Mouse (Mus musculus) lung, postnatal 0 days (tissue): ENCODE data around the gene Asic3. TPM values are rescaled to one million over a fixed set of nuclear protein-coding genes. Genes with fewer than 3 reads are reported as not detected.
A peak's percentile ranks its signal among the peaks of the same experiment; 100 is the strongest.

ENCODE experiments used
- ATAC-seq: fragments of 200-750 bp; cut with Nextera tagmentation; 2 replicates; pipeline ENCODE4 v1.8.0; 2017; ENCODE audit warnings: moderate library complexity
- DNase-seq: peaks from one replicate; pipeline ENCODE4 v3.0.0-alpha.2; 2016; ENCODE audit warnings: low spot score
- H3K27ac ChIP-seq: fragments of 300-500 bp; sonication (generic); 2 replicates; pipeline ENCODE4 v1.5.1; 2014; ENCODE audit warnings: antibody characterized with exemption, mild to moderate bottlenecking, low read length, mixed read lengths
- H3K27me3 ChIP-seq: fragments of 300-500 bp; sonication (generic); replicated peaks from 2 replicates; pipeline ENCODE4 v1.6.1; 2014; ENCODE audit warnings: low read length, mixed read lengths; ENCODE audit not compliant: insufficient read depth
- H3K36me3 ChIP-seq: fragments of 300-500 bp; sonication (generic); 2 replicates; pipeline ENCODE4 v1.6.1; 2014; ENCODE audit warnings: low read length, mixed read lengths; ENCODE audit not compliant: insufficient read depth
- H3K4me1 ChIP-seq: fragments of 300-500 bp; sonication (generic); 2 replicates; pipeline ENCODE4 v1.6.1; 2014; ENCODE audit warnings: antibody characterized with exemption, low read depth, low read length, mixed read lengths; ENCODE audit not compliant: insufficient read depth
- H3K4me2 ChIP-seq: fragments of 300-500 bp; sonication (generic); replicated peaks from 2 replicates; pipeline ENCODE4 v1.6.1; 2014; ENCODE audit warnings: low read depth, mild to moderate bottlenecking, low read length, moderate library complexity, mixed read lengths
- H3K4me3 ChIP-seq: fragments of 300-500 bp; sonication (generic); 2 replicates; pipeline ENCODE4 v1.5.1; 2014; ENCODE audit warnings: low read depth, low read length
- H3K9ac ChIP-seq: fragments of 300-500 bp; sonication (generic); replicated peaks from 2 replicates; pipeline ENCODE4 v1.6.1; 2014; ENCODE audit warnings: low read depth, mild to moderate bottlenecking
- H3K9me3 ChIP-seq: fragments of 300-500 bp; sonication (generic); 2 replicates; pipeline ENCODE4 v1.6.1; 2016; ENCODE audit warnings: low read length, mixed read lengths
- CTCF ChIP-seq: IDR thresholded peaks from 2 replicates; pipeline ENCODE4 v1.5.1; 2016; ENCODE audit warnings: antibody characterized with exemption, mild to moderate bottlenecking
- EP300 ChIP-seq: IDR thresholded peaks from 2 replicates; pipeline ENCODE4 v1.6.1; 2016; ENCODE audit warnings: antibody characterized with exemption, mild to moderate bottlenecking, control low read depth
- whole genome bisulfite sequencing: fragments of 180-500 bp; shearing (Covaris S2); extraction: QIAGEN DNeasy Blood & Tissue Kit; methylation state at CpG from one replicate; pipeline ENCODE4 v1.1.7; 2014; 5-methylcytosine and 5-hydroxymethylcytosine counted together
- polyA plus RNA-seq: library from polyadenylated mRNA; unstranded; fragments of >200 nt; fragmentation: Nextera tagmentation; extraction: Ambion mirVana; gene quantifications from 2 replicates; pipeline ENCODE4 v1.2.1, GENCODE M21; 2015

Gene Asic3
- polyA plus RNA-seq, 1 experiment from 2014 or later = 0.07 TPM

DNA sequence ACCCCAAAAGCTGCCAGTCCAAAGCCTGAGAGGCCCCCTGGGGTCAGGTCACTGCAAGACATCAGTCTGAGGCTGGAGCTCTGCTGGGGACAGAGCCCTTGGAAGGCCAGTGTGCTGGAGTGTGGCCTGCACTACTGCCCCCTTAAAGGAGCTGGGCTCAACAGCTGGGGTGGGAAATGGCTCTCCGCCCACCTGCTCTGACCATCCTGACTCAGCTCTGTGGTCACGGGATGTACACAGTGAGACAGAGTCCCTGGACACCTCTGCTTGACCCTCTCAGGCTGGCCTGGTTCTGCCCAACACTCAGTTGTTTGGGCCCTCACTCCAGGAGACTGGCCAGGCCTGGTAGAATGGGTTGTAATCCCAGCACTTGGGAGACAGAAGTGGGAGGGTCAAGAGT, 3.7 kb upstream of the Asic3 start:
- ATAC-seq (no peak), DNase-seq (no peak)
- peaks cover 5% of the 10 kb centered on the region; the same call in 1 of the 2 replicates for H3K36me3 ChIP-seq
- TF ChIP-seq CTCF (no peak), EP300 (no peak)
- no peak overlapping the region for H3K9ac ChIP-seq
- WGBS = 73% methylated on average over 2 of the region's 2 CpGs
- H3K27me3 ChIP-seq = no peaks in the 10 kb centered on the region
- H3K9me3 ChIP-seq = no peaks in the 10 kb centered on the region
- H3K4me3 ChIP-seq = no peak overlapping the region
- no peaks in the 10 kb centered on the region for H3K4me1 ChIP-seq
- H3K4me2 ChIP-seq = no peak overlapping the region
- H3K27ac ChIP-seq = no peak overlapping the region

DNA sequence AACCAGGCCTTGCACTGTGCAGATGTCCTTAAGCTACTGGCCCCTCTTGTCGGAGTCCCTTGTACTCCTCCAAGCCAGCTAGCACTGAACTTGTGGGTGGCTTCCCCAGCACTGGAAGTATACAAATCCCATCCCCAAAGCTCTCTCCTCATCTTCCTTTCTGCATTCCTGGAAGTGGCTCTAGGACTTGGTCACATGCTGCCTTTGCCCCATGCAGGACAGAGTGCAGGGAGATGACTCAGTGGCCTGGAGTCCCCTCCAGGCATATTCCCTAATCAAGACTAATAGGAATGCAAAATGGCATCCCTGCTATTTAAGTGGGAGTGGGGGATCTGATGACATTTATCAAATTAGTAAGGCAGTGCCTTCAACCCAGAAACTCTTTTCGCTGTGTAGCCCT, 1.1 kb upstream of the Asic3 start:
- no peak for TF ChIP-seq EP300
- no peak for TF ChIP-seq CTCF
- no peaks in the 10 kb centered on the region for H3K36me3 ChIP-seq
- H3K4me2 ChIP-seq = no peak overlapping the region
- no peak for DNase-seq
- no peak for ATAC-seq
- H3K4me3 ChIP-seq = no peak overlapping the region
- no peaks in the 10 kb centered on the region for H3K27me3 ChIP-seq
- H3K9ac ChIP-seq = no peak overlapping the region
- WGBS = 90% methylated on average over 2 of the region's 2 CpGs
- H3K4me1 ChIP-seq = no peaks in the 10 kb centered on the region
- no peak overlapping the region for H3K27ac ChIP-seq
- H3K9me3 ChIP-seq = no peaks in the 10 kb centered on the region

DNA sequence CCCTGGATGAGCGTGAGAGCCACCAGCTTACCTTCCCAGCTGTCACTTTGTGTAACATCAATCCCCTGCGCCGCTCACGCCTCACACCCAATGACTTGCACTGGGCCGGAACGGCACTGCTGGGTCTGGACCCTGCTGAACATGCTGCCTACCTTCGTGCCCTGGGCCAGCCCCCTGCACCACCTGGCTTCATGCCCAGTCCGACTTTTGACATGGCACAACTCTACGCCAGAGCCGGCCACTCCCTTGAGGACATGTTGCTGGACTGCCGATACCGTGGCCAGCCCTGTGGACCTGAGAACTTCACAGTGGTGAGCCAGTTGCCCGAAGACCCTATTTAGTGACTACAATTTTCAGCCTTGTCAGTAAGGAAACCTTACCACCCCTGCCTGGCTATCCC, 746 bp downstream of the Asic3 start:
- 69% methylated on average over 13 of the region's 13 CpGs for WGBS
- Histone ChIP-seq H3K27ac (no peak overlapping the region), H3K4me3 (no peak overlapping the region), H3K36me3 (no peaks in the 10 kb centered on the region), H3K4me1 (no peaks in the 10 kb centered on the region), H3K27me3 (no peaks in the 10 kb centered on the region), H3K9me3 (no peaks in the 10 kb centered on the region), H3K4me2 (no peak overlapping the region), H3K9ac (no peak overlapping the region)
- TF ChIP-seq CTCF (no peak), EP300 (no peak)
- ATAC-seq (no peak), DNase-seq (no peak)

DNA sequence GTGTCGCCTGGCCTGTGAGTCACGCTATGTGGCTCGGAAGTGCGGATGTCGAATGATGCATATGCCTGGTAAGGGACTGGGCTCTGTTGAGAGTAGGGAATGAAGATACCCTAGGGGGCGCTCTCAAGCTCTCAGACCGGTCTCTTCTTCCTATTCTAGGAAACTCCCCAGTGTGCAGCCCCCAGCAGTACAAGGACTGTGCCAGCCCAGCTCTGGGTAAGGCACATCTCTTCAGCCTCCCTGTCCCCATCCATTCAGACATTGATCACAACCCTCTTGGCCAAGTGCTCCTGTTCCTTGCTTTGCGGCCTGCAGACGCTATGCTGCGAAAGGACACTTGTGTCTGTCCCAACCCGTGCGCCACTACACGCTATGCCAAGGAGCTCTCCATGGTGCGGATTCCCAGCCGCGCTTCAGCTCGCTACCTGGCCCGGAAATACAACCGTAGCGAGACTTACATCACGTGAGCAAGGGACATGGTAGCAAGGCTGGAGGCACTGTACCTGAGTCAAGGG, 3.1 kb downstream of the Asic3 start:
- H3K27ac ChIP-seq = no peak overlapping the region
- H3K9me3 ChIP-seq = no peaks in the 10 kb centered on the region
- H3K4me1 ChIP-seq = no peaks in the 10 kb centered on the region
- peak overlapping the region; percentile 28 for H3K4me2 ChIP-seq
- TF ChIP-seq EP300 (no peak), CTCF (peak; percentile 78)
- peak; percentile 84 for ATAC-seq
- H3K27me3 ChIP-seq = no peaks in the 10 kb centered on the region
- peak; percentile 90 for DNase-seq
- H3K4me3 ChIP-seq = no peak overlapping the region
- H3K36me3 ChIP-seq = 0 out of 2 replicates have a peak, but pooled peaks cover 7% of the 10 kb centered on the region
- 4% methylated on average over 21 of the region's 21 CpGs for WGBS
- H3K9ac ChIP-seq = no peak overlapping the region

DNA sequence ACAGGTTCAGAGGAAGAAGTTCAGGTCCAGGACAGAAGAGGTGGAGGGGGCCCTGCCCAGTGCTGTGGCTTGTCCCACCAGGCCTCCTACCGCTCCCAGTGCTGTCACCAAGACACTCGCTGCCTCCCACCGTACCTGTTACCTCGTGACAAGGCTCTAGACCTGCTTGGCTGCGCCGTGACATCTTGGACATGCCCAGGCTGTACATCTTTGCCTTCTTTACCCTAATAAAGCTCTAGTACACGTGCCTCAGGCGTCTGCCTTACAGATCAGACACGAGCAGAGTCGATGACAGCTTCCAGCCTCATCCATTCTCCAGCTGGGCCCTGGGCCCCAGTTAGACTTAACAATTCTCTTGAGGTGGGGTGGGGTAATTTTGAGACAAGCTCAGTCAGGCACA, 4.4 kb downstream of the Asic3 start:
- no peak overlapping the region for H3K4me2 ChIP-seq
- DNase-seq (no peak), ATAC-seq (no peak)
- TF ChIP-seq CTCF (no peak), EP300 (no peak)
- no peaks in the 10 kb centered on the region for H3K9me3 ChIP-seq
- H3K9ac ChIP-seq = no peak overlapping the region
- H3K36me3 ChIP-seq = 0 out of 2 replicates have a peak, but pooled peaks cover 7% of the 10 kb centered on the region
- H3K27me3 ChIP-seq = no peaks in the 10 kb centered on the region
- no peak overlapping the region for H3K4me3 ChIP-seq
- no peak overlapping the region for H3K27ac ChIP-seq
- no peaks in the 10 kb centered on the region for H3K4me1 ChIP-seq
- WGBS = 86% methylated on average over 10 of the region's 10 CpGs

DNA sequence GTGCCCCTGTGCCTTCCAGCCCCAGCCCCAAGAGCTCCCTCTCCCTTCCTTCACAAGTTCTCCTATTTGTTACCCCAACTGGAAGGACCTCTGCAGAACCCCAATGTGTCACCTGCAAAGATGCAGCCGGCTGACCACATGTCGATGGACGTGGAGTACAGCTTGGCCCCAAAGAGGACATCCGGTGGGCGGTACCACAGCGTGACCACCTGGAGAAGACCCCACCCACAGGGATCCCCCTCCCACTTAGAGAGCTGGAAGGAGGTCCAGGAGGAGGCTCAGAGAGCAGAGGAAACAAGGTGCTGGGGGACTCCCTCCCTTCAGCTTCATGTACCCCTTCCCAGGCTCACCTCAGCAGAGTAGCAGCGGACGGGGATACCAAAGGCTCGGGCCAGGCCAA, 7.2 kb downstream of the Asic3 start:
- H3K4me2 ChIP-seq = no peak overlapping the region
- no peak for ATAC-seq
- H3K9me3 ChIP-seq = no peaks in the 10 kb centered on the region
- H3K4me1 ChIP-seq = peaks cover 9% of the 10 kb centered on the region; the same call in 1 of the 2 replicates
- WGBS = 88% methylated on average over 9 of the region's 9 CpGs
- DNase-seq = no peak
- H3K27ac ChIP-seq = no peak overlapping the region
- H3K9ac ChIP-seq = no peak overlapping the region
- 0 out of 2 replicates have a peak, but pooled peaks cover 7% of the 10 kb centered on the region for H3K36me3 ChIP-seq
- H3K4me3 ChIP-seq = no peak overlapping the region
- TF ChIP-seq CTCF (no peak), EP300 (no peak)
- no peaks in the 10 kb centered on the region for H3K27me3 ChIP-seq
